Mouse (Mus musculus) testis, postnatal 10 days (tissue): Measurements from ENCODE around the gene Pcsk5.
A peak's percentile ranks its signal among the peaks of the same experiment; 100 is the strongest.

Experiments used
- DNase-seq: peaks from one replicate; pipeline ENCODE4 v3.0.0; 2021; ENCODE audit warnings: low spot score

Pcsk5 gene

DNA sequence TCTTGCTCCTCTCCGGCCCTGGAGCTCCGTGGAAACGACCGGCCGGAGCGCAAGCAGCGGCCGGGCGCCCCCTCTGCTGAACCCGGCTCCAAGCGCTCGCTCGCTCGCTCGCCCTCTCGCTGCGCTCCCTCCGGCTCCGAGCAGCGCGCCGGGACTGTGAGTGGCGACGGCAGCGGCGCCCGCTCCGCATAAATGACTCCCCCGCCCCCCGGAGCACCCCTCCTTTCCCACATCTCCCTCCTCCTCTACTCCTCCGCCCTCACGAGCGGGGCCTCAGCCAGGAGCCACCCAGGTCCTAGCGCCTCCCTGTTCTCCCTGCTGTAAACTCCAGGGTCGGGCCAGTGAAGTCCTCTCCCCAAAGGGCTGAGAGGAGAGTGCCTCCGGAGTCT lies at the start of gene Pcsk5:
Pcsk5 (minus strand) TSS at position 162 of the 389 bp plus-strand sequence.
- peak; percentile 88 for DNase-seq

DNA sequence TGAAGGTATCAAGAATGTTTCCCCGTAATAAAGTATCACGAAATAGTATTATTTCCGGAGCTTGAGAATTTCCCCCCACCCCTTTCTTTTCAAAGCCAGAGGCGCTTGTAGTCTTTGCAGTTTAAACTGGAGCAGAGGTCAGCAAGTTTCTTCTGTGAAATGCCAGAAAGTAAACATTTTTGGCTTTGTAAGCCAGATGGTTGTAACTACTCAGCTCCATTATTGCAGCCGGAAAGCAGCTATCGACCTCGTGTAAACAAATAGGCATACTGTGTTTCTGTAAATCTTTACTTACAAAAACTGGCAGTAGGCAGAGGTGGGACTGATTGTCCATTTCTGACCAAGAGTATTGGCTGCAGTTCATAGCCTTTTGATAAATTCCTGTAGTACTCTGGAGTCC lies 38.4 kb upstream of the Pcsk5 start:
- no peak for DNase-seq

DNA sequence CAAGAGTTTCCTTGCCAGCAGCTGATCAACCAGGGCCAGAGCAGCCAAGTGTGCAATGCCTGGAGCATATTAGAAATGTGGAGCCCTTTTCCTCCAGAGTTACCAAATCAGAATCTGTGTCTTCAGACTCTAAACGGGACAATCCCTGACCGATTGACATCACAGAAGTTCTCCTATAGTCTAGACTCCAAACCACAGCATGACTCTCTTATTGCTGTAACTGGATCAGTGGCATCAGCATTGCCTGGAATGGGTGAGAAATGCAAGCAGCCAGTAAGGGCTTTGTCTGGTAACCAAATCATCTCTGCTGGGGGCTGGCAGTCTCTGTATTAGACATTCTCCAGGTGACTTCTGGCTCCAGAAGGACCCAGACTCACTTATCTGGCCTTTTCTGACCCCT lies 37.0 kb upstream of the Pcsk5 start:
- no peak for DNase-seq

DNA sequence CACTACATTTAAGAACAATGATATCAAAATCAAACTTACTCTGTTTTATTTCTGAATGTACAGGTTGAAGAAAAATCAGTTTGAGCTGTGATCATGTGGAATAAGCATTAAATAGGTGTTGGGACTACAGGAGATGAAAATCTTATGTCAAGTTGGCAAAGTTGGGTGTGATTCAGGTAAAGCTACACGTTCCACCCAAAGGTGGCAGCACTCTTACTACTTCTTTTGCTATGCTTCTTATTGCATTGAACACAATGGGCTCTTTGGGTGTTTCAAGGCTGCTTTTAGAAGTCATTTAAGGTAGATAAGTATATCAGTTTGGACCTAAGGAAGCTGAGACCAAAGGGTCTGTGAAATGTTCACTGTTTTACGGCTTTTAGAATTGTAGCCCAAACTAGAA lies 36.3 kb upstream of the Pcsk5 start:
- DNase-seq, result no peak

DNA sequence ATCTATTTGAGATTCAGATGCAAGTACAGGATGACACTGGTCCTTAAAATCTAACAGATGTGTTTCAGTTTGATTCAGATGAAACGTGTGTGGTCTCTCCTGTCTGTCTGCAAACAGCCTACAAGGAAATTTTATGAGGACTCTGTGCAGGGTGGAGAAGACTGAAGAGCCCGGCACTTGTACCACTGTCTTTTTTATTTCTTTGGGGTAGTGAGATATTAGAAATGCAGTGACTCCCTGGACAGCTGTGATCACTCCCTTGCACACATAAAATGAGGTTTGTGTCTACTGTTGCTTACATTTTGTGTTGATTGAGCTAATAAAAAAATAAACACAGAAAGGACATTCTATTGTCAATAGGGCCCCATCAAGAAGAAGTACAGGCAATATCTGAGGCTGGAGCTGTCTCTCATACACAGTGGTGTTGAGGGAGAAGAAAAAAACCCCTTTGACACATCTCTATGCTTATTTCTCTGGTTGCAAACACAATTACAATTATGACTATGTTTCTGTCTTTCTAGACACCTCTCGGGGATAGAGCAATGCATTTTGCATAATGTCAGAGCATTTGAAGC lies 29.0 kb upstream of the Pcsk5 start:
- no peak for DNase-seq

DNA sequence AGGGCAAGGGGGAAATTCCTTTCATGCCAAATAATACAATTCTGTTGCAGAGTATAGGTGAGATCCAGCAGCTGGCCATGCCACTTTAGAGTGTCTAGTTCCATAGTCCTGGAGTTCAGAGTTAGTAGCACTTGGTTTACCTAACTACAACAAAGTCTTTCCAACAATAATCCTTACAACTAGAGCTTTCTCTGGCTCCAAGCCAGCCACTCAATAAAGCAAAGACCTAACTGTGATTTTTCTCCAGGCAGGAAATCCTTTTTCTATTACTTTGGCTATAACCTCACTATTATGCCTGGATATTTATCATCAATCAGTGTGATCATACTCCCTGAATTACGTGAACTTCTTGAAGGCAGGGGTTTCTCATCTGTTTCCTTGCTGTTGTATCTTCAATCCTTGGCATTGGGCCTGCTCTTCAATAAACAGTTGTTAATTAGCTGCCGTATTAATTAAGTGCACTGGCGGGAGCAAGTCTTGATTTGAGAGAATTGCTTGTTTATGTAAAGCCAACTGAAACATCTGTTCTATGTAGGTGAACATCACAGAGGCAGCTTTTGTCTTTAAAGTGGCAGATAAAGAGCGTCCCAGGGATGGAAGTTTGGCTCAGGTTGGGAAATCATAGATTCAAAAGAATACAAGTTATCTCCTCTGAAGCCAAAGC lies 23.1 kb upstream of the Pcsk5 start:
- DNase-seq, result no peak

DNA sequence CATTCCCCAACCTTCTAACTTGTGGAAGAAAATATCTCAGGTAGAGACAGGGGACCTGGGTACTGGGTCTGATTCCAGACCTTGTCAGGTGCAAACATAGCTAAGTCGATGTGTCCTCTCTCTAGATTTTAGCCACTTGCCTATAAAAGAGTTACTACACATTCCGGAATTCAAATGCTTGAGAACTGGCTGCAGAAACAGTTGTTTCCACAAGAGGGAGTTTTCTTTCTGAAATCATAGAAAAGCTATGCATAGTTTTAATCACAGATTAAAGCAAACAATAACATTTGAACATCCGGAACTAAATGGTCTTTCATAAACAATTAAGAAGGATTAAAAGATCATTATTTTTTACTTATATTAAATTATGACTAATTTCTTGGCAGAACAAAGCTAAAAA lies 19.3 kb upstream of the Pcsk5 start:
- no peak for DNase-seq

DNA sequence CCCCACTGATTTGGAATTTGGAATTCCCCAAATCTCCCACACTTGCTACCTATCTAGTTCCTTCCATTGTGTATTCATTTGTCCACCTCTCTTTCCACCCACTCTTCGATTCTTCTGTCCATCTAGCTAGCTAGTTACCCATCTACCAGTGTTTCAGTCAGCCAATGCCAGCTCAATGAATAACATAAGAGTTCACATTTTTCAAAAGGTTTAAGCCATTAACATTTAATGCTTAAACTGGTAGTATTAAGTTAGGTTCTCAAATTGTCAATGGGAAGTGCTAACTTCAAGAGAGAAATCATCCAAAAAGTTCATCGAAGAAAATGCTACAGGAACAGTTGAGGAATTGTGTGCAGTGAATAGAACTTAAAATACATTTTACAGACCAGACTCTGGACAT lies 11.0 kb upstream of the Pcsk5 start:
- DNase-seq, result no peak

DNA sequence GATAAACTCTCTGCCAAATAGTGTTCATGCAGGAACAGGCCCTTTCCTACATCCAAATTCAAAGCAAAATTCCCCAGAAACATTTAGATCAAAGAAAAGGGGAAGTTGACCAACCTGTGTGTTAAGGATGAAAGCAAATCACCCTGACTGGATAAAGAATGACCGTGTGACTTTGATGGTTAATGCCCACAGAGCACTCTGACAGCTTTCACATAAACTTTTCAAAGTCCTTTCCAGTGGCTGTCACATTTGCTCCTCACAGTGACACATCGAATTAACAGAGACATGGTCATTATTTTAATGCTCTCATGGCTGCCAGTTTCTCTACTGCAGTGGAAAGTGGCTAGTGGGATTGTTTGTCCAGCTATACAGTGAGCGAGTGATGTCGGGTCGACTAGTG lies 8.5 kb upstream of the Pcsk5 start:
- DNase-seq, result no peak

DNA sequence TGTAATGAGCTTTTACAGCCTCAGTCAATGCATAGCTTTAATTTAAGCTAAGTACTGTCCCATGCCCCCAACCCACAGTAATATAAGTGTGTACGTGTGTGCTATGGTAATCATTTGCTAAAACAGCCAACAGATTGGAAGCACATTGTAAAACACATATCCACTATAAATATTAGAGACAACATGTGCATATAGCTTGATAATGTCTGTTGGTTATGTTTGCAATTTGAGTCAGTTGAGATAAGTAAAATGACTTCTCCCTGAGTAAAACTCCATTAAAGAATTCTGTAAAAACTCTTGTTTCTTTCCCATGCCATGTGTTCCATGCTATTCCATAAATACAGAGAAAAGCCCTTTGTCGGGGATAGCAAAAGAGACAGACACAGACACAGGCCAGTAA lies 4.2 kb upstream of the Pcsk5 start:
- DNase-seq, result no peak

DNA sequence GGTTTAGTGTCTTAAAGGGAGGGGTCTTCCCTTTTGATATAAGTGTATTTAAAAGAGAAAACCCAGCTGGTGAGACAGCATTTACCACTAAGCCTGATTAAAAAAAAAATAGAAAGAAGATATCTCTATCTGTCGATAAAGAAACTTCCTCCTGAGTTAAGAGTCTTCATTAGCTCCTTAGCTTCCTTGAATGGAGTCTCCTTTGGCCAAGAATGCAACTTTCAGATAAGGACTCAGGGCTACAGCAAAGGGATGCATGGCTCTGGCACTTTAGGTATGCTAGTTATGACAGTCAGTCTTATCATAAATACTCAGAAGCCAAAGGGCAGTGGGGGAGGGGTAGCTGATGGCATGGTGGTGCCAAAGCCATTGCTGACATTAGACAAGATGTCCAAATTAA lies 2.4 kb upstream of the Pcsk5 start:
- no peak for DNase-seq

DNA sequence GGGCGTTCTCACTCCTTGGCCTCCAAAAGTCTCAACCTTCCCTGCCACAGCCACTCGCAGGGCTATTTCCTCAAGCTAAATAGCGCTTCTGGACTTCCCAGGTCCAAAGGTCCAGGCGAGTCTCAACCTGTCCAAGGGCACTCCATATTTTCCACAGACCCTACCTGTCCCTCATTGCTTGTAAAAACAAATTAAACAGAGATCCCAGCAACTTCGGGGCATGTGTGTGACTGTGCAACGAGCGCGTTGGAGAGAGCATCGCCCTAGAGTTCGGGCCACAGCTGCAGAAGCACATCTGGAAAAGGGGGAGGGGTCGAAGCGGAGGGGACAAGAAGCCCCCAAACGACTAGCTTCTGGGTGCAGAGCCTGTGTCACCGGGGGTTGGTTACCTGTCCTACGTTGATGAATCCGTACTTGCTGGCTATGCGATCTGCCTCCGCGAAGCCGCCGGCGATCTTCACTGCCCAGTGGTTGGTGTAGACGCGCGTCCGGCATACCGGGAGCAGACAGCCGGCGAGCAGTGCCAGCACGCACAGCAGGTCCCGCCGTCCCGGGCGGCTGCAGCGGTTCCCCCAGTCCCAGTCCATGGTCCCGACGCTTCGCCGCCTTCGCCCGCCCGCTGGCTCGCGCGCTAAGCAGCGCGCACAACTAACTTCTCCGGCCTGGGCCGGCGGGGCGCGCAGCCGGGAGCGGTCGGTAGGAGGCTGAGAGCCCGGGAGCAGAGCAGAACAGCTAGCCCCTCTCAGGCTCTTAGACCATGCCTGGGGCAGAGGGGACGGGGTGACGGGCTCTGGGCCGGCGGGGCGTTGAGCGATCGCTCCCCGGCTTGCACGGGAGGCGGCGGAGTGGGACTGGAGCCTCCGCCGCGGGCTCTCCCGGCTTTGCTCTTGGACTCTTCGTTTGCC lies 614 bp downstream of the Pcsk5 start:
- DNase-seq, result peak; percentile 74

DNA sequence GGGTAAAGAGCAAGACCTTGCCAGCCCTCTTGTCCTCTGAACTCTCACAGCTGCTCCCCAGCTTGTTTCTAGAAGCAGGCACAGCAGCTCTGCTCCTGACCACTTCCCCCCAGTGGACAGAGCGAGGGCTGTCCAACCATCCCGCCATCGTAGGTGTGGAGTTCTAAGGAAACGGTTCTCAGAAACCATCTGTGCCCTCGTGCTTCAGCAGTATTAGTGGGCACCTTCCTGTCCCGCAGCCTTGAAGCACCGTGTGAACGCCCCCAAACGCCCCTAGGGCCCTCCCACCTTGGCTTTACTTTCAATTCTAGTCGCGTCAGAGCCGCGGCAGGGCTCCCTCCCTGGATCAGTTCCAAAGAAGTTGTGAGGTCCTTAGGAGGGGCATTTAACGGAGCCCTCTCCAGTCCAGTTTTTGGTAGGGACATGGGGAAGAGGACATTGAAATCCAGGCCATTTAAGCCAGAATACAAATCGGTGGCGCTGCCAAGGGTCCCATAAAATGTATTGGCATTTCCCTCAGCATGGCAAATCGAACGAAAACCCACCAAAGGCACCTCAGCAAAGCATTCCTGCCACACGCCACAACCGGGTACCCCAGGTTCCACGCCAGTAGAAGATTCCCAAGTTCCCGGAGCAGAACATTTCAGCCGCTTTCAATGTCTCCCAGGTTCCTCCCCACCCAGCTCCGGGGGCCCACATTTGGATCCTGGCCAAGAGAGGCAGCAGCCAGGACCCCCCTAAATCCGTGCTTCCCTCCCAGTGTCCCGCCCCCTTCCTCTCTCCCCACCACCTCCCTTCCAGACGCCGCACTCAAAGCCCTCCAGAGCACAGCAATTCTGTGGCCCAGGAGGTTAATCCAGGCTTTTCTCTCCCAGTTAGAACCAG lies 1.5 kb downstream of the Pcsk5 start:
- peak; percentile 66 for DNase-seq

DNA sequence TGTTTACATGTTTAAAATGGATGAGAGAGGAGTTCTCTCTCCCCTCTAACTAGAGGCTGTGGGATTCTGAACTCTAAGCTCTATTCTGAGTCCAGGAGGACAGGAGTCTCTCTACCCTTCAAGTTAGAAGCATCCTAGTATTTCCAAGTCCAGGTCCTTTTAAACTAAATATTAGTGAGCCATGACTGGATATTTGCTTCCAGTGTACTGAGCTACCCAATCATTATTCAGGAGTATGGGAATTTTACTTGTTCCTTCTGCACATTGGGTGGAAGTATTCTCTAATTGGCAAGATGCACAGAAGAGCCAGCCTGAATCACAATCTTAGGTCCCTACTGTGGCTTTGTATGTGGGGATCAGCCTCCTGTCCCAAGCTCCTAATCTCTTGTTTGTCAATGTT lies 2.5 kb downstream of the Pcsk5 start:
- DNase-seq, result no peak

DNA sequence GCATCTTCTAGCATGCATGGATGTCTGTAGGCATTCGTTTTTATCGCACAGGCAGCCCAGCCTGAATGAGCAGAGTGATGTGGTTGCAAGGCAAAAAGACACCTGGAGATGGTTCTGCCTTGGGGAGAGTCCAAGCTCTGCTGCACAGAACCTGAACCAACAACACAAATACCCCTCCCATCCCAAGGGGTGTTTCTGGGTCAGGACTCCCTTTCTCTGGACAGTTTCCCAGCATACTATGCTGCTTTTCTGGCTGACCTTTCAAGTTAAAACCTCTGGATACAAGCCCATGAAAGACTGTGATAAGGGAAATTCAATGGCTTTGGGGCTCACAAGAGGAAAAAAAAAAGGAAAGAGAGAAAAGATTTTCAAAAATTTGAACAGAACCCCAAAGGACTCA lies 6.1 kb downstream of the Pcsk5 start:
- no peak for DNase-seq

DNA sequence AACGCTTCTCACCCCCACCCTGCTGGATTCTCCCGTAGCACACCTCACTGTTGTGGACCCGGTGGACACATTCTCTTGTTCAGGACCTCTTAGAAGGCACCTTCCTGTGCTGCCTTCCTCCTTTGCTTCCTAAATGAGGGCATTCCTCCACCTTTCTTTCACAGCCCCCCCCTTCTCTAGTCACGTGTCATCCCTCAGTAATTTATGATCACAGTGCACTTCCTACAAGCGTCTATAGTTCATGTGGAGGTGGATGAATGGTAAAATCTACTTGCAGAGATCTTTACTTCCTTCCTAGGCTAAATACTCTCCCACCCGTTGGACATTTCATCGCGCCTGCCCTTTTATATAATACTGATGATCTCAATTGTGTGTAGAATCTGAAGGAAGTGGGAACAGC lies 9.0 kb downstream of the Pcsk5 start:
- DNase-seq, result no peak

DNA sequence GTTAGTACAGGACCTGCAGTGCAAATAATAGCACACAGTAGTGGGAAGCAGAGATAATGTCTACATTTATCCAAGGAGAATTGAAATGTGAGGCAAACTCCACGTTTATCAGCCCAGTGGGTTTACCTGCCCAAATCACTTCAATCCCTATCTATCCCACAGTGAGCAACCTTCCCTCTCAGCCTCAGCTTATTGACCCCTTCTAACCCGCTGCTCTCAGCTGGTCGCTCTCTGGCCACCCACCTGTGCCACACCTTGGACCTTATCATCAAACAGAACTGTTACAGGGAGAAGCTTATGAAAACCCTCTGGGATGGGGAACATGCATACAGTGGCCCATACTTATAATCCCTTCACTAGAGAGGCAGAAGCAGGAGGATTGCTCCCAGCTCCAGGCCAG lies 10.7 kb downstream of the Pcsk5 start:
- DNase-seq, result no peak

DNA sequence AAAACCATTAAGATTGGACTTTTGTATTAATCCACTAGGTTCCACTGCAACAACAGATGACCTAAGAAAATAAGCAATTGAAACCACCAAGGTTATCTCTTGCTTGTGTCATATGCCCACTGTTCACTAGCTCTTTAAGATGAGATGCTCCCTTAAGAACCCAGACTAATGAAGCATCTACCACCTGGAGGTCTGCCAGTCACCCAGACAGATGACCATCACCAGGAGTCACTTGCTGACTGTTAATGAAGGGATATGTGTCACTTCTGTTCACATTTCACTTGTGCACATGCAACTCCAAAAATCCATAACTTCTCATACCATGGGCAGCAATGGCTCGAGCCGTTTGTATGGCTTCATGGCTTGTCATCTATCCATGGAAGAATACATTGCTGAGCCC lies 17.4 kb downstream of the Pcsk5 start:
- no peak for DNase-seq

DNA sequence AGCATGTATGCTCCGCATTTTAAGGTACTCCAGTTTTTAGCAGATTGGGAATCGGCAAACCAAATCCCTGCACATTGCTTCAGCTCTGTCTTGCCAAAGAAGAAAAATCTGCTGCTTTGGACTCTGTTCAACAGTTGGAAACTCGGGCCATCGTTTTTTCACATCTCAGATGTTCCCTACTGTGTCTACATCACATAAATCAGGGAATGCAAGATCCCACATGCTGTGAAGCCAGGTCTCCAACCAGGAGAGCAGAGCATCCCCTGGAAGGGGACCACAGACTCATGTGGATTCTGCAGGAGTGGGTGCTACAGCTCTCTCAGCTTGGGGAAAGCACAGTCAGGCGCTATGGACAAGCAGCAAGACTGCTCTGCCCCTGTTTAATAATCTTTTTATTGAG lies 18.4 kb downstream of the Pcsk5 start:
- no peak for DNase-seq

DNA sequence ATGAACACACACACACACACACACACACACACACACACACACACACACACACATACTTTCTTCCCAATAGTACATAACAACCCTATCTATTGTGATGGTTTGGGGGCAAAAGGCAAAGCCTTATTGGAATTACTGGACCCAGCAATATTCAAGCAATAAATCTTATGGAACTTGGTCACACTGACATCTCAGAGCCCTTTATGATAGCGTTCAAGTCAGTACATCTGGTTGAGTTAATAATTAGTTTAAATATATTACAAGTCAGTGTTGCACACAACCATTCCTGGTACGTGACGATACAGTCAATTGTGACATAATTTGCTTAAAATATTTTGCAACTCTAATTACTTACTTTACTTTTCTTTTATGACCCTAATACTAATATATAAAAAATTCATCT lies 22.4 kb downstream of the Pcsk5 start:
- DNase-seq, result no peak

DNA sequence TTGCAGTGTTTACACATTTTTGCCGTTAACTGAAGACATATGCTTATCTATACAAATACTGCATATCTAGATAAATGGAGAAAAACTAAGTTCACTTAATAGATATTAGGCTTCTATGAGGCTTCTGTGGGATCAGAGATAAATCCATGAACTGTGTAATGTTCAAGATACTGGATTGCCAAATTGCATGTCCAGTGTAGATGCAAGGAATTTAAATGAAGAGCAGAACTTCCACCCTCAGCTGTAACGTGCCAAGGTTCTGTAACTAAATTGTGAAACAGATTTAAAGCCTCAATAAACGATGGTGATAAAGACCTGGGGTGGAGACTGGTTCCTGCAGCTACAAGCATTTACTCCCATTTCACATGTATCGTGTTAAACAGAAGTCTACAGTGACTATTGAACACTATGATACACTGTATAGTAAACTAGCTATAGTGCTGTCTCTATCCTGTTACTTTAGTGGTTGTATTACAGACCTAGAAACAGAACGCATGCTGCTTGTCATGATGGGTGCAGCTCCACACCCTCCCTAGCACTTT lies 23.9 kb downstream of the Pcsk5 start:
- no peak for DNase-seq

DNA sequence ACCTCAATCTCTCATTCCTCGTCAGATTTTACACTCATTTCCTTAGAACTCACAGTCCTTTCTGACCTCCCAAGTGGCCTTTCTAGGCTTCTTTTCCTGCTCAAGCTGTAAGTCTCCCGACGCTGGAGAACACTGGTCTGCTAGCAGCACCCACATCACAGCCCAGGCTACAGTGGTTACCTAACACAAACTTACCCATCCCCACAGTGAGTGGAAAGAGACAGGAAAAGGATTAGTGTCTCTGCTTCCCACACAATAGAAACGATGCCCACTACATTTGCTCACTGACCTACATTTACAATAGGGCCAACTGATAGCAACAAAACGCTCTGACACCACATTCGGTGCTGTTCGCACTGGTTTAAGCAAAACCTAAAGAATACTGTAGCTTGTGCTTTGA lies 24.8 kb downstream of the Pcsk5 start:
- no peak for DNase-seq
